Mouse (Mus musculus) midbrain, embryonic 12.5 days (tissue): Measurements from ENCODE around the gene D17Wsu92e. TPM values are rescaled to one million over a fixed set of nuclear protein-coding genes. Genes with fewer than 3 reads are reported as not detected.

Source experiments
- ATAC-seq: fragments of 200-750 bp; cut with Nextera tagmentation; 2 replicates; pipeline ENCODE4 v1.8.0; 2017; ENCODE audit warnings: low read depth, moderate TSS enrichment, moderate library complexity; ENCODE audit not compliant: low FRiP score
- H3K27ac ChIP-seq: fragments of 300-500 bp; sonication (generic); replicated peaks from 2 replicates; pipeline ENCODE4 v1.5.1; 2016; ENCODE audit warnings: mild to moderate bottlenecking
- H3K27me3 ChIP-seq: fragments of 300-500 bp; sonication (generic); 2 replicates; pipeline ENCODE4 v1.6.1; 2016; ENCODE audit warnings: mild to moderate bottlenecking
- H3K36me3 ChIP-seq: fragments of 300-500 bp; sonication (generic); 2 replicates; pipeline ENCODE4 v1.6.1; 2016
- H3K4me1 ChIP-seq: fragments of 300-500 bp; sonication (generic); 2 replicates; pipeline ENCODE4 v1.6.1; 2016
- H3K4me2 ChIP-seq: fragments of 300-500 bp; sonication (generic); replicated peaks from 2 replicates; pipeline ENCODE4 v1.6.1; 2016; ENCODE audit warnings: mild to moderate bottlenecking, moderate library complexity
- H3K4me3 ChIP-seq: fragments of 300-500 bp; sonication (generic); 2 replicates; pipeline ENCODE4 v1.5.1; 2016; ENCODE audit warnings: mild to moderate bottlenecking
- H3K9ac ChIP-seq: fragments of 300-500 bp; sonication (generic); replicated peaks from 2 replicates; pipeline ENCODE4 v1.6.1; 2016; ENCODE audit warnings: mild to moderate bottlenecking, moderate library complexity
- H3K9me3 ChIP-seq: fragments of 300-500 bp; sonication (generic); 2 replicates; pipeline ENCODE4 v1.6.1; 2016; ENCODE audit warnings: mild to moderate bottlenecking
- WGBS: fragments of 180-500 bp; shearing (Covaris S2); methylation state at CpG from one replicate; pipeline ENCODE4 v1.1.7; 2016; 5-methylcytosine and 5-hydroxymethylcytosine counted together
- polyA plus RNA-seq: library from polyadenylated mRNA; unstranded; fragments of >200 nt; fragmentation: Nextera tagmentation; extraction: Ambion mirVana; gene quantifications from 2 replicates; pipeline ENCODE4 v1.2.1, GENCODE M21; 2016

The D17Wsu92e gene
- polyA plus RNA-seq, 1 experiment from 2014 or later: 12.4 TPM

DNA sequence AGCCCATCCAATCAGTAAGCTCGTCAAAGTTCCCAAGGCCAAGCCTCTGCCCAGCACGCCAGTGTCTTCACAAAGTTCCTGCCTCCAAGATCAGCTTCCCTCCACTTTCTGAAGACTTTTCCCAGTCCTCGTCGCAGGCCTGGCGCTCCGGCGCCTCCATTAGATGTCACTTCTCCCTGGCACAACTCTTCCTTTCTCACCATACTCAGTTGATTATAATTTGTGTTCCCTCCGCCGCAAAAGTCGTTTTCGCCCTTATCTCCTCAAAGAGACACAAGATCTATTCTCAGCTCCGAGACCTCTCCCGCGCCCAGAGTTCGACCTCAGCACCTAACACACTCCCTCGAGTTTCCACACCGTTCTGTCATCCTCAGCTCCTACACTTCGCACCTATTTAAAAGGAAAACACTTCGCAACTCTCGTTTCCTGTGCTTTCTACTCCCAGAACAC, 902 bp downstream of the D17Wsu92e start:
- WGBS: under 1% methylated on average over 20 of the region's 20 CpGs
- Histone ChIP-seq H3K27ac (peak overlapping the region; percentile 82), H3K9me3 (no peaks in the 10 kb centered on the region), H3K4me2 (peak overlapping the region; percentile 97), H3K27me3 (no peaks in the 10 kb centered on the region), H3K4me1 (peaks cover 31% of the 10 kb centered on the region), H3K36me3 (no peaks in the 10 kb centered on the region), H3K9ac (peak overlapping the region; percentile 99), H3K4me3 (peak overlapping the region; percentile 99)
- ATAC-seq: no peak

DNA sequence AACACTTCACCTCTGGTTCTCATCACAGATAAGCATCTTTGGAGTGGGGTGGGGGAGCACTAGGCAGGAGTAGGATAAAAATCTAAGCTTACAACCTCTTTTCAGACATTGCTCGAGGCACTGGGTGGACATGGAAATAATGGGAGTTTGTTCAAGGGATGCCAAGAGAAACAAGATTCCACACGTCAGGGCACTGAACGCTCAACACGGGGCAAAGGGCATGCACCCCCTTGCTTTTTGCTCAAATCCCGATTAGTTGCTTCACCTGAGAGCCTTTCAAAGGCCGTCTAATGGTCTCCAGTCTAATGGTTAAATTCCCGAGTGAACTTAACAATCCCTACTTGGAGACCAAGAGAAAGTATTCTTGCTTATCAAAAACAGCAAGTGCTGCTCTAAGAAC, 1.4 kb downstream of the D17Wsu92e start:
- peaks cover 33% of the 10 kb centered on the region for H3K4me1 ChIP-seq
- no peak overlapping the region for H3K27ac ChIP-seq
- peak overlapping the region; percentile 99 for H3K4me3 ChIP-seq
- H3K9ac ChIP-seq: peak overlapping the region; percentile 99
- no peaks in the 10 kb centered on the region for H3K36me3 ChIP-seq
- no peaks in the 10 kb centered on the region for H3K9me3 ChIP-seq
- peak overlapping the region; percentile 97 for H3K4me2 ChIP-seq
- H3K27me3 ChIP-seq: no peaks in the 10 kb centered on the region
- WGBS: 33% methylated on average over 7 of the region's 7 CpGs
- ATAC-seq: no peak

DNA sequence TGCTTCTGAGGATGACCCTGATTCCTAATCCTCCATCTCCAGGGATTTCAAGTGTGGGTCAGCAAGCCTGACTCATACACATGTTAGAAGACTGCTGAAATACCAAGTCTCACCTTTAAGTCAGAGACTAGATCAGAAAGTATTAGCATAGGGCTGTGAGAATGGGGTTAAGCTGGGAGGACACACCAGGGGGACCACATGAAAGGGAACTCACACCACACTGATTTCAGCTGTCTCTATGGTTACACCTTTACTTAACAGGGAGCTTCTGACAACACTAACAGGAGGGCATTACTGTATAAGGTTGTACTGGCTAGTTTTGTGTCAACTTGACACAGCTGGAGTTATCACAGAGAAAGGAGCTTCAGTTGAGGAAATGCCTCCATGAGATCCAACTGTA, 5.8 kb downstream of the D17Wsu92e start:
- no peaks in the 10 kb centered on the region for H3K27me3 ChIP-seq
- peaks cover 23% of the 10 kb centered on the region for H3K4me1 ChIP-seq
- no peak overlapping the region for H3K27ac ChIP-seq
- H3K9ac ChIP-seq: no peak overlapping the region
- no peaks in the 10 kb centered on the region for H3K9me3 ChIP-seq
- no peak overlapping the region for H3K4me3 ChIP-seq
- ATAC-seq: no peak
- H3K36me3 ChIP-seq: no peaks in the 10 kb centered on the region
- H3K4me2 ChIP-seq: no peak overlapping the region

DNA sequence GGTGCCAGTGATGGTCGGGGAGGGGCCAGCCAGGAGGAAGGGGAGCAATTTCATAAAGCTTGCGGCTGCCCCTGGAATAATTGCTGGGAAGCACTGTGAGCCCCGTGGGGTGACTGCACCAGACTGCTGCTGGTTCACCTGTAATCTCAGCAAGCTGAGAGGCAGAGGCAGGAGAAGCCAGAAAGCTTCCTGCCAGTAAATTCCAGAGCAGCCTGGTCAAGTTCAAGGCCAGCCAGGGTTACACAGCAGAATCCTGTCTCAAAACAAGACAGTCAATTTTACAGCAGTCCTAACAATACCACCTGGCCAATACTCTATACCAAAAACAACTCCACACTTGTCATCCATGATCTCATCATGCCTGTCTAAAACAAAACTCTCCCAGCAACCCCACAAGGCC, 8.5 kb downstream of the D17Wsu92e start:
- peaks cover 3% of the 10 kb centered on the region; the same call in 1 of the 2 replicates for H3K4me1 ChIP-seq
- WGBS: 96% methylated on average over 3 of the region's 3 CpGs
- H3K36me3 ChIP-seq: no peaks in the 10 kb centered on the region
- no peak overlapping the region for H3K27ac ChIP-seq
- no peak overlapping the region for H3K4me2 ChIP-seq
- H3K27me3 ChIP-seq: no peaks in the 10 kb centered on the region
- no peak overlapping the region for H3K4me3 ChIP-seq
- H3K9ac ChIP-seq: no peak overlapping the region
- H3K9me3 ChIP-seq: no peaks in the 10 kb centered on the region
- no peak for ATAC-seq

DNA sequence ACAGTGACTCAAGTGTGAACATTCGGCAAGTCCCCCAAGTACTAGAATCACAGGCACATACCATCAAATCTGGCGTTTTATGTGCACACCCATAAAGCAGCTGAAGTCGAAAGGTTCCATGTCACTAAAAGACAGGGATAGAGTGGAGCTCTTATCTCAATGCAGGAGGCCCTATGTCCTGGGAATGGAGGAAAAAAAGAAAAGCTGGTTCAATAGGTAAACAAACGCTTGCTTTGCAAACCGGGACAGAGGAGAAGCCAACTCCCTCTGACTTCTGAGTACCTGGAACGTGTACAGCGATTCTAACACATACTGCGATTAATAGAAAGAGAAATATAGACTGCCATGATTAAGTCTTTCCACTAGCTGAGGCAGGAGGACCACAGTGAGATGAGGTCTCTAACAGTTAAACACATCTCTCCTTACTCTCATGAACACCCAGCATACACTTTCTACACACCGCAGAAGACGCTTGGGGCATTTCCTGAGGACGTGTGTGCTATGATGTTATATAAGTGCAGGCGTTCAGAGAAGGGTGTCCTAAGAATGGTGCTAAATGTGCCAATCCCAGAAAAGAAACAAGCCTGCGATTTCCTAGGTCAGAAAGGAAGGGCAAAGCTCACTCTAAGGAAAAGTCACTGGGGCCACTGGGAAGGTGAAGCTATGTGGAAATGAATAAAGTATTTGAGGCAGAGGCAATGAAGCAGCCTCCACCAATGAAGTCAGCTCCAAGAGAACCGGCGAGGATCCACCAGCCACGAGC, 9.7 kb downstream of the D17Wsu92e start:
- WGBS: 94% methylated on average over 16 of the region's 16 CpGs
- ATAC-seq: no peak

DNA sequence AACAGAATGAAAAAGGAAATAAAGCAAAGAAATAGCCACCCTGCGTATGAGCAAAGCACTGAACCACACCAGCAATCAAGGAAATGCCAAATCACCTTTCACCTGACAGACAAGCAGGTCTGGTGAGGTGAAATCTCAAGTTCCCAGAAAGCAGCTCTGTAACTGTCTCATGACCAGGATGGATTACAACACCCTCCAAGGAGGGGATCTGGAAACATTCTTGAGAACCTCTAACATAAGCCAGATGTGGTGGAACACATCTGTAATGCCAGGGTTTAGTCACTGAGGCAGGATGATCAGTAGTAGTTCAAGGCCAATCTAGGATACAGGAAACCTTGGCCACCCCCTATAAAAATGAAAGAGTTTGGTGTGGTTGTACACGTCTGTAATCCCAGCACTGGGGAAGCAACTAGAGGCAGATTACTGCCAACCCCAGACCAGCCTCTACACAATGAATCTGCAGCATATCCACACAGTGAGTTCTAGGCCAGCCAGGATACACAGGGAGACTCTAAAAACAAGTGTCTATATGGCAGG, 12.8 kb downstream of the D17Wsu92e start:
- no peak for ATAC-seq
- H3K9me3 ChIP-seq: no peaks in the 10 kb centered on the region
- no peaks in the 10 kb centered on the region for H3K27me3 ChIP-seq
- no peak overlapping the region for H3K4me3 ChIP-seq
- WGBS: 88% methylated on average over 2 of the region's 2 CpGs
- H3K4me2 ChIP-seq: no peak overlapping the region
- H3K36me3 ChIP-seq: no peaks in the 10 kb centered on the region
- H3K4me1 ChIP-seq: 0 out of 2 replicates have a peak, but pooled peaks cover 4% of the 10 kb centered on the region
- H3K27ac ChIP-seq: no peak overlapping the region
- H3K9ac ChIP-seq: no peak overlapping the region

More for the DNA sequence above, 9.7 kb downstream of the D17Wsu92e start:
- H3K9ac ChIP-seq: no peak overlapping the region
- H3K4me1 ChIP-seq: peaks cover 3% of the 10 kb centered on the region; the same call in 1 of the 2 replicates
- no peak overlapping the region for H3K4me2 ChIP-seq
- no peak overlapping the region for H3K4me3 ChIP-seq
- no peaks in the 10 kb centered on the region for H3K9me3 ChIP-seq
- H3K27ac ChIP-seq: no peak overlapping the region
- no peaks in the 10 kb centered on the region for H3K27me3 ChIP-seq
- no peaks in the 10 kb centered on the region for H3K36me3 ChIP-seq

DNA sequence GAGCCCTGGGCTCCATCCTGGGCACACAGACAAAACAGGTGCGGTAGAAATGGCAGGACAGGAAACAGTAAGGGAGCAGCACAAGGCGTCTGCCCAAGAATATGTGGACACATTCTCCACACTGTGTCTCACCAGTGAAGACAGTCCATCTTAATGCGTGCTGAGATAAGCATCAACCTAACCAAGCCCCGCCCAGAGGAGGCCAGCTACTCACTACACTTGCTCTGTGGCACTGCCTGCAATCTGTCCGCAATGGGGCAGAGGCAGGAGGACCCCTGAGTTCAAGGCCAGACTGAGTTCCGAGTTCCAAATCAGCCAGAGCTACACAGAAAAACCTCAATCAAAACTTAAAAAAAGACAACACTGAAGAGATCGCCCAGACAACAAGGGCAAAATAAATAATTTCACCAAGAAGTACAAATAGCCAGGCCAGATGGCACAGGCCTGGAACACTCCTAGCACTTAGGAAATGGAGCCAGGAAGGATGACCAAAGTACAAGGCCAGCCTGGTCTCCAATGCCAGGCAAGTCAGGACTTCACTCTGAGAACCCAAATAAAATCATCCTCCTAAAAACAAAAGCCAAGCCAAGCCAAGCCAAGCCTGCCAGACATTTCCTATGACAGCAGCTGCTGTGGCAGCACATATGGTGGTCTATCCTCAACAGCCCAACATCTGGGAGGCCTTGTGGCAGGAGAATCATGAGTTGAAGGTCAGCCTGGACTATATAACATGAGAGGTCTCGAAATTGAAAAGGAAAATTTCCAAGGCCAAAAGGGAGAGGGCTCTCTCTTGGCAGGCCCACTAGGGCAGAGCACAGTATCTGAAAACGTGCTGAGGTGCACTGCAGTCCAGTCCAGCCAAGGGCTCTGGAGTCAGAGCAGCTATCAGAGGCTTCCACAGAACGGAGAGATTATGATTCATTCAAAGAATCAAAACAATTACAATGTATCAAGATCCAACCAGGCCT, 15.4 kb downstream of the D17Wsu92e start:
- Histone ChIP-seq H3K4me1 (peaks cover 12% of the 10 kb centered on the region; the same call in 1 of the 2 replicates), H3K27me3 (no peaks in the 10 kb centered on the region), H3K27ac (no peak overlapping the region), H3K36me3 (no peaks in the 10 kb centered on the region), H3K9ac (no peak overlapping the region), H3K4me2 (no peak overlapping the region), H3K4me3 (no peak overlapping the region), H3K9me3 (no peaks in the 10 kb centered on the region)
- no peak for ATAC-seq
- 87% methylated on average over 10 of the region's 10 CpGs for WGBS

DNA sequence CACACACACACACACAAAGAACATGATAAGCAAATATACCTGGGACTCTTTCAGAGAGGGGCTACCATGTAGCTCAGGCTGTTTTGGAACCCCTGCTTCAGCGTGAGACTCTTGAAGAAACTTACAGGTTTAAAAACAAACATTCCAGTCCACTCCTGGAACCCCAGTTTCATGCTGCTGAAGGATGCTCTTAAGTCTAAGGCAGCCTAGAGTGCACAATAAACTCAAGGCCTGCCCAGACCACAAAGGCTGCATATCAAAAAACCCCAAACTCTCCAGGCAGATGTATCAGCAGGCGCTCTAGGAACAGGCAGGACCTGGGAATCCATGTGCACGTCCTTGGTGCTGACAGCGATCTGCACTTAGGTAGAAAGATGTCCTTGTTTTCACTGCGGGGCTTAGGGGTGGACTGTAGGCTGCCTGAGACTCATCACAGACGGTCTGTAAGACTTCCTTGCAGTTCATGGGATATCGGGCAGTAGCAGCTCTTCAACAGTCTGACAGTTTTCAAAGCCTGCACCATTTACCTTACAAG, 16.2 kb downstream of the D17Wsu92e start:
- Histone ChIP-seq H3K27ac (no peak overlapping the region), H3K9me3 (no peaks in the 10 kb centered on the region), H3K27me3 (no peaks in the 10 kb centered on the region), H3K36me3 (no peaks in the 10 kb centered on the region), H3K4me1 (peaks cover 17% of the 10 kb centered on the region; the same call in 1 of the 2 replicates), H3K4me3 (no peak overlapping the region), H3K9ac (no peak overlapping the region), H3K4me2 (no peak overlapping the region)
- WGBS: 95% methylated on average over 7 of the region's 7 CpGs
- ATAC-seq: no peak

DNA sequence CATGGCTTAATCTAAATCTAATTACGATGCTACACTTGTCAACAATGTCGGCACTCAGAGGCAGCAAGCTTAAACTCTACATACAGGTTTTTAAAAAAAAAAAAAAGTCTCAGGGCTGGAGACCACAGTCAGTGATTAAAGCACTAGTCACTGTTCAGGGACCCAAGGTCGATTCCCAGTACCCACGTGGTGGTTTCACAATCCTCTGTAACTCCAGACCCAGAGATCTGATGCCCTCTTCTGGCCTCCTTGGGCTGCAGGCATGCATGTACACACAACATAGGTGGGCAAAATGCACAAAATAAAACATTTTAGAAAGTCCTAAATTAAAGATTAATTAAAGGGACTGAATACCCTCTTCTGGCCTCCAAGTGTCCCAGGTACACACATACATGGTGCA, 16.7 kb downstream of the D17Wsu92e start:
- no peaks in the 10 kb centered on the region for H3K9me3 ChIP-seq
- no peak overlapping the region for H3K4me2 ChIP-seq
- no peak overlapping the region for H3K9ac ChIP-seq
- no peaks in the 10 kb centered on the region for H3K27me3 ChIP-seq
- no peak overlapping the region for H3K4me3 ChIP-seq
- no peak overlapping the region for H3K27ac ChIP-seq
- H3K4me1 ChIP-seq: peaks cover 17% of the 10 kb centered on the region; the same call in 1 of the 2 replicates
- no peaks in the 10 kb centered on the region for H3K36me3 ChIP-seq
- 79% methylated on average over 4 of the region's 4 CpGs for WGBS
- no peak for ATAC-seq

DNA sequence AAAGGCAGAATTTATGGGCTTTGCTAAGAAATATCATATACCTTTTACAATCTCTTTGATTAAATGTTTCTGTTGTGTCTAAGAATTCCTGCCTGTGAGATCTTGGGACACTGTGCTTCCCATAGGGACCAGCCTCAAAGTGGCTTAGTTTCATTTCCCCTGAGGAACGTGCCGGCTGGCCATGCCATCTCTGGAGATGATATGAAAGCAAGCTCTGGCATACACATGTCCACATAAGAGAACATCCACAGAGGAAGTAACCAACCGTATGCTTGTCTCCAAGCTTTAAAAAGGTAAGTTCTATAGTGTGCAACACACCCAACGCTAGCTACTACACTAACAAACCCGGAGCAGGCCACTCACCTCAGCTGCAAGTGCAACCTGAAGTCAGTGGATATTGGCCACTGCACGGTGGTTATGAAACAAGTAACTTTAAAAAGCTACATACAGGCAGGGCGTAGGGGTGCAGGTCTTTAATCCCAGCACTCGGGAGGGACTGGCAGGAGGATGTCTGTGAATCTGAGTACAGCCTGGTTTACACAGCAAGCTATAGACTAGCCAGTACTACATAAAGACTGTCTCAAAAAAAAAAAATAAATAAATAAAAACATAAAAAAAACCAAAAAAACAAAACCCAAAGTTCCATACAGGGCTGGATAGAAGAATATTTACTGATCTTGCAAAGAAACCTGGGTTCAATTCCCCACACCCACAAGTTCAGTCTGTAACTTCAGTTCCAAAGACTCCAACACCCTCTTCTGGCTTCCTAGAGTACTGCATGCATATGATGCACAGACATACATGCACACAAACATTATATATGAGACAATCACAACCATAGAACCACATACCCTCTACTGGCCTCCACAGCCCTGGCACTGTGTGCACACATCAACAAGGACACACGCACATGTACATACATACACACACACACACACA, 19.5 kb downstream of the D17Wsu92e start:
- Histone ChIP-seq H3K9me3 (no peaks in the 10 kb centered on the region), H3K4me2 (no peak overlapping the region), H3K4me3 (no peak overlapping the region), H3K27me3 (no peaks in the 10 kb centered on the region), H3K36me3 (no peaks in the 10 kb centered on the region), H3K9ac (no peak overlapping the region), H3K27ac (0 out of 2 replicates have a peak overlapping the region, but pooled peaks have one; percentile 54), H3K4me1 (peaks cover 43% of the 10 kb centered on the region)
- ATAC-seq: no peak
- 84% methylated on average over 9 of the region's 9 CpGs for WGBS
